Mouse (Mus musculus) megakaryocyte, embryonic 14.5 days (primary cell): Measurements from ENCODE around the gene Filip1l.

ENCODE experiments used
- FLI1 ChIP-seq: IDR thresholded peaks from 2 replicates; pipeline ENCODE4 v1.6.1; 2012; ENCODE audit warnings: low read length, inconsistent platforms, mixed read lengths
- GATA1 ChIP-seq: IDR thresholded peaks from 3 replicates; pipeline ENCODE4 v1.6.1; 2012; ENCODE audit warnings: mixed read lengths, low read length, inconsistent platforms, borderline replicate concordance

DNA sequence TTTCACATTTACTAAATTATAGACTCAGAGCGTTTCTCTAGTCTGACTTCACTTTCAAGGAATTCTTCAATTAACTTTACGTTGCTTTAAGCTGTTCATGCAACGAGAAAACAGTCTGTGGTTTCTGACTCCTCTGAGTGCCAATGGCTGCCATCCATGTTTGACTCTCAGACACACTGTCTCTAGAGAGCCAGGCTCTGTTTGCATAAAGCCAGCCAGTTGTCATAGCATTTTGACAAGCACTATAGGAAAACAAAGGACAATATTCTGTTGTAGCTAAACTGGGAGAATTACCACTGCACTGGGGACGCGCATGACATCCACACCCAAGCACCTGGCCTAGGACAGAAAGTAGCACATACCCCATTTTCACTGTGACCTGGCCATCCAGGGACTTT is 85.4 kb downstream of the Filip1l start:
- TF ChIP-seq GATA1 (no peak), FLI1 (no peak)
